Mouse (Mus musculus) embryonic facial prominence, embryonic 12.5 days (tissue): Measurements from ENCODE around the gene Etnk1. TPM values are rescaled to one million over a fixed set of nuclear protein-coding genes. Genes with fewer than 3 reads are reported as not detected.

Experiments
- ATAC-seq: fragments of 200-750 bp; cut with Nextera tagmentation; 2 replicates; pipeline ENCODE4 v1.8.0; 2017; ENCODE audit not compliant: insufficient number of reproducible peaks, insufficient read depth, low FRiP score, low TSS enrichment
- H3K27ac ChIP-seq: fragments of 300-500 bp; sonication (generic); 2 replicates; pipeline ENCODE4 v1.5.1; 2016; ENCODE audit warnings: mild to moderate bottlenecking
- H3K27me3 ChIP-seq: fragments of 300-500 bp; sonication (generic); 2 replicates; pipeline ENCODE4 v1.6.1; 2016; ENCODE audit warnings: mild to moderate bottlenecking, moderate library complexity
- H3K36me3 ChIP-seq: fragments of 300-500 bp; sonication (generic); 2 replicates; pipeline ENCODE4 v1.6.1; 2016; ENCODE audit warnings: mild to moderate bottlenecking
- H3K4me1 ChIP-seq: fragments of 300-500 bp; sonication (generic); 2 replicates; pipeline ENCODE4 v1.6.1; 2016
- H3K4me2 ChIP-seq: fragments of 300-500 bp; sonication (generic); replicated peaks from 2 replicates; pipeline ENCODE4 v1.6.1; 2016; ENCODE audit warnings: mild to moderate bottlenecking, moderate library complexity
- H3K4me3 ChIP-seq: fragments of 300-500 bp; sonication (generic); 2 replicates; pipeline ENCODE4 v1.5.1; 2016; ENCODE audit warnings: mild to moderate bottlenecking
- H3K9ac ChIP-seq: fragments of 300-500 bp; sonication (generic); 2 replicates; pipeline ENCODE4 v1.6.1; 2016; ENCODE audit warnings: mild to moderate bottlenecking, moderate library complexity
- H3K9me3 ChIP-seq: fragments of 300-500 bp; sonication (generic); 2 replicates; pipeline ENCODE4 v1.6.1; 2016; ENCODE audit warnings: mild to moderate bottlenecking, moderate library complexity
- WGBS: fragments of 180-500 bp; shearing (Covaris S2); methylation state at CpG from one replicate; pipeline ENCODE4 v1.1.7; 2016; 5-methylcytosine and 5-hydroxymethylcytosine counted together
- polyA plus RNA-seq: library from polyadenylated mRNA; unstranded; fragments of >200 nt; fragmentation: Nextera tagmentation; extraction: Ambion mirVana; gene quantifications from 2 replicates; pipeline ENCODE4 v1.2.1, GENCODE M21; 2016

Gene Etnk1
- polyA plus RNA-seq, 1 experiment from 2014 or later = 30.7 TPM

DNA sequence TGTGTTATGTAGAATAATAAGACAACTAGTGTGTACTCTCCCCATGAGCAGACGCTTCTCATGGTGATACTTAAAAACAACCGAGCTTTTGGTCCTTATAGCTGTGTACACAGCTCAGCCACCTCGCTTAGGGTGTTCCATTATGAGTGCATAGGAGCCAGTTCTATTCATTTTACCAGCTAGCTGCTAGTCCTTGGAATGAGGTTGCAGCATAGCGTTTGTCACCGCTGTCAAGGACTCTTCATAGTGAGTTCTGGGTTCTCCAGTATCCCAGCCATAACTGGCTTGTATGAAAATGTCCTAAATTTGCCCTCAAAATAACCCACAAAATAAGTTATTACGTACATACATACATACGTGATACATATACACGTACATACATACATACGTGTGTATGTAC is 9.1 kb downstream of the Etnk1 start:
- no peak overlapping the region for H3K4me2 ChIP-seq
- 96% methylated on average over 9 of the region's 9 CpGs for WGBS
- peaks cover 23% of the 10 kb centered on the region; the same call in 1 of the 2 replicates for H3K36me3 ChIP-seq
- no peak overlapping the region for H3K4me3 ChIP-seq
- H3K9me3 ChIP-seq = no peaks in the 10 kb centered on the region
- H3K9ac ChIP-seq = no peak overlapping the region
- no peak overlapping the region for H3K27ac ChIP-seq
- ATAC-seq = no peak
- no peaks in the 10 kb centered on the region for H3K27me3 ChIP-seq
- peaks cover 20% of the 10 kb centered on the region for H3K4me1 ChIP-seq

DNA sequence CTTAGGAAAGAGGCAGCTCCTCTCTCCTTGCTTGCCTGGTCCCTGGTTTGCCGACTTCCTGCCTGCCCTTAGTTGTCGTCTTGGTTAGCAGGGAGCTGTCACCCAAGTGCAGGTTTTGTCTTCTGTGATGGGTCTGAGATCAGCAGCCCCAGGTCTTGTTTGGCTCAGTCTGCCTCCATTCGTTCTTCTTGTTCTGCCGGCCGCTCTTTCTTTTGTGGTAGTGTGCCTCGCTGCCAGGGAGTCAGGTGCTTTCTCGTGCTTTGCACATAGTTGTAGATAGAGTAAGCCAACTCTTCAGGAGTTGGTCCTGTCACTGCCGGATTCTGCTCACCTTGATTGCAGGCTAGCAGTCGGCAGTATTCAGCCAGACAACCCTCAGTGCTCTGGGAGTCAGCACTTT is 9.6 kb downstream of the Etnk1 start:
- Histone ChIP-seq H3K4me3 (no peak overlapping the region), H3K36me3 (peaks cover 23% of the 10 kb centered on the region; the same call in 1 of the 2 replicates), H3K9me3 (no peaks in the 10 kb centered on the region), H3K4me2 (no peak overlapping the region), H3K9ac (no peak overlapping the region), H3K27ac (no peak overlapping the region), H3K4me1 (peaks cover 19% of the 10 kb centered on the region), H3K27me3 (no peaks in the 10 kb centered on the region)
- 84% methylated on average over 9 of the region's 9 CpGs for WGBS
- no peak for ATAC-seq

GRCm38 (mm10) chr6:143179181-143179580 is 12.2 kb downstream of the Etnk1 start:
- no peaks in the 10 kb centered on the region for H3K9me3 ChIP-seq
- H3K27ac ChIP-seq = no peak overlapping the region
- H3K36me3 ChIP-seq = peaks cover 20% of the 10 kb centered on the region
- H3K4me3 ChIP-seq = no peak overlapping the region
- H3K27me3 ChIP-seq = no peaks in the 10 kb centered on the region
- ATAC-seq = no peak
- H3K4me1 ChIP-seq = peaks cover 10% of the 10 kb centered on the region
- no peak overlapping the region for H3K9ac ChIP-seq
- H3K4me2 ChIP-seq = no peak overlapping the region
- WGBS = 80% methylated on average over 4 of the region's 4 CpGs

GRCm38 (mm10) chr6:143179733-143180132 is 12.7 kb downstream of the Etnk1 start:
- H3K27me3 ChIP-seq = no peaks in the 10 kb centered on the region
- no peak overlapping the region for H3K9ac ChIP-seq
- H3K4me3 ChIP-seq = no peak overlapping the region
- peaks cover 25% of the 10 kb centered on the region for H3K36me3 ChIP-seq
- no peak for ATAC-seq
- H3K4me1 ChIP-seq = peaks cover 5% of the 10 kb centered on the region
- no peaks in the 10 kb centered on the region for H3K9me3 ChIP-seq
- H3K4me2 ChIP-seq = no peak overlapping the region
- no peak overlapping the region for H3K27ac ChIP-seq
- WGBS = 74% methylated on average over 2 of the region's 2 CpGs

GRCm38 (mm10) chr6:143180511-143180910 is 13.5 kb downstream of the Etnk1 start:
- no peak overlapping the region for H3K9ac ChIP-seq
- WGBS = 93% methylated on average over 14 of the region's 14 CpGs
- no peak for ATAC-seq

GRCm38 (mm10) chr6:143184099-143184498 is 17.1 kb downstream of the Etnk1 start:
- Histone ChIP-seq H3K27me3 (no peaks in the 10 kb centered on the region), H3K27ac (no peak overlapping the region), H3K9ac (no peak overlapping the region), H3K4me2 (no peak overlapping the region), H3K36me3 (peaks cover 34% of the 10 kb centered on the region), H3K9me3 (no peaks in the 10 kb centered on the region), H3K4me3 (no peak overlapping the region), H3K4me1 (no peaks in the 10 kb centered on the region)
- 91% methylated on average over 3 of the region's 3 CpGs for WGBS
- no peak for ATAC-seq

More at GRCm38 (mm10) chr6:143180511-143180910, 13.5 kb downstream of the Etnk1 start:
- no peak overlapping the region for H3K27ac ChIP-seq
- H3K9me3 ChIP-seq = no peaks in the 10 kb centered on the region
- H3K4me1 ChIP-seq = no peaks in the 10 kb centered on the region
- no peak overlapping the region for H3K4me3 ChIP-seq
- no peaks in the 10 kb centered on the region for H3K27me3 ChIP-seq
- H3K36me3 ChIP-seq = peaks cover 30% of the 10 kb centered on the region
- H3K4me2 ChIP-seq = no peak overlapping the region

DNA sequence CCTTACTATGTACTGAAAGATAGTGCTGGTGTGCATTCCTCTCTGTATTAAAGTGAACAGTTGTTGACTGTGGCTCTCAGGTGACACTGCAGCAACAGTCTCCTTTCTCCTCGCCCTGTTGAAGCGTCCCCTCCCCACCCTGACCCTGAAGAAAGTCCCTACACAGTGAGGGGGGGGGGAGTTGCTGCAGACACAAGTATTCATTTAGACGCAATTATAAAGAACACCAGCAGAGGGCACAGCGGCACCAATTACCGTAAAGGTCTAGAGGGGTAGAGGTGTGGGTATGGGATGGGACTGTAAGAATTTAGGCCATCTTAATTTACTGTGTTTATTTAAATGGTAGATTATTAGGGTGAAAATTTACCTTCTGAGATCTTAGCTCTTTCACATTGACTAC is 17.7 kb downstream of the Etnk1 start:
- H3K27me3 ChIP-seq = no peaks in the 10 kb centered on the region
- no peak overlapping the region for H3K27ac ChIP-seq
- no peak overlapping the region for H3K4me3 ChIP-seq
- H3K4me2 ChIP-seq = no peak overlapping the region
- no peak for ATAC-seq
- no peaks in the 10 kb centered on the region for H3K9me3 ChIP-seq
- peaks cover 33% of the 10 kb centered on the region for H3K36me3 ChIP-seq
- no peaks in the 10 kb centered on the region for H3K4me1 ChIP-seq
- H3K9ac ChIP-seq = no peak overlapping the region
- 71% methylated on average over 5 of the region's 5 CpGs for WGBS

- H3K36me3 ChIP-seq = peaks cover 12% of the 10 kb centered on the region
- 62% methylated on average over 7 of the region's 7 CpGs for WGBS
Observed at GRCm38 (mm10) chr6:143190838-143191476, 23.9 kb downstream of the Etnk1 start.

DNA sequence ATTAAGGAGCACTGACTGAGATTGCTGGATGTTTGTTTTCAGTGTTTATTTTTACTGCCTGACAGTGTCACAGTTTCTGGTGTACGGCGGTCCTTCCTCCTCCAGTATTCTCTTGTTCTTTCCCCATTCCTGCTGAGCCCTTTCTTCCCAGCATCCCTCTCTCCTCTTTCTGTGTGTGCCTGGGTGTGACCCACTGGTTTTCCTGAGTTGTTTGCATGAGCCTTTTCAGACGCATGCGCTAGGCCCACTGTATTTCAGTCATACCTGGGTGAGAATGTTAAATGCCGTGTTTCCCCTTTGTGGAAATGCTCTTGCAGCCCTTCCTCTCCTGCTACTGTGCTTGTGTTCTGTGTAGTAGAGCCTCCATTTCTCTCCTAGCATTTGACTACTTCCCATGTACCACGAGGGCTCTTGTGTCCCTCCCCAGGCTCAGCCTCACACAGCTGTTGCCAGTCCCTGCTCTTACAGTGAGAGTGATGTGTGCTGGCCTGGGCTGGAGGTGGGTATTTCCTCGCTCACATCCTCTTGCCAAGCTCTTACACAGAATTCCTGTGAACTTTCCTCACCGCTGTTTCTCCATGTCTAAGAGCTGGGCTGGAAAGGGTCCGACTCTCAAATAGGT is 24.6 kb downstream of the Etnk1 start:
- WGBS = 74% methylated on average over 9 of the region's 9 CpGs
- no peaks in the 10 kb centered on the region for H3K9me3 ChIP-seq
- H3K9ac ChIP-seq = no peak overlapping the region
- H3K4me1 ChIP-seq = peaks cover 6% of the 10 kb centered on the region; the same call in 1 of the 2 replicates
- ATAC-seq = no peak
- H3K4me3 ChIP-seq = no peak overlapping the region
- no peak overlapping the region for H3K4me2 ChIP-seq
- no peaks in the 10 kb centered on the region for H3K27me3 ChIP-seq
- H3K27ac ChIP-seq = 0 out of 2 replicates have a peak overlapping the region, but pooled peaks have one; percentile 54
- H3K36me3 ChIP-seq = peaks cover 18% of the 10 kb centered on the region

More at GRCm38 (mm10) chr6:143190838-143191476, 23.9 kb downstream of the Etnk1 start:
- no peak overlapping the region for H3K4me3 ChIP-seq
- ATAC-seq = no peak
- no peaks in the 10 kb centered on the region for H3K27me3 ChIP-seq
- no peak overlapping the region for H3K4me2 ChIP-seq
- no peaks in the 10 kb centered on the region for H3K9me3 ChIP-seq
- H3K27ac ChIP-seq = peak overlapping the region; percentile 54; the same call in 1 of the 2 replicates
- H3K9ac ChIP-seq = no peak overlapping the region
- H3K4me1 ChIP-seq = peaks cover 6% of the 10 kb centered on the region; the same call in 1 of the 2 replicates

- Histone ChIP-seq H3K4me2 (no peak overlapping the region), H3K27me3 (no peaks in the 10 kb centered on the region), H3K27ac (no peak overlapping the region), H3K36me3 (peaks cover 28% of the 10 kb centered on the region), H3K4me3 (no peak overlapping the region), H3K4me1 (peaks cover 6% of the 10 kb centered on the region; the same call in 1 of the 2 replicates), H3K9ac (no peak overlapping the region), H3K9me3 (no peaks in the 10 kb centered on the region)
- 50% methylated on average over 8 of the region's 8 CpGs for WGBS
- no peak for ATAC-seq
Observed at GRCm38 (mm10) chr6:143192709-143193108, 25.7 kb downstream of the Etnk1 start.

DNA sequence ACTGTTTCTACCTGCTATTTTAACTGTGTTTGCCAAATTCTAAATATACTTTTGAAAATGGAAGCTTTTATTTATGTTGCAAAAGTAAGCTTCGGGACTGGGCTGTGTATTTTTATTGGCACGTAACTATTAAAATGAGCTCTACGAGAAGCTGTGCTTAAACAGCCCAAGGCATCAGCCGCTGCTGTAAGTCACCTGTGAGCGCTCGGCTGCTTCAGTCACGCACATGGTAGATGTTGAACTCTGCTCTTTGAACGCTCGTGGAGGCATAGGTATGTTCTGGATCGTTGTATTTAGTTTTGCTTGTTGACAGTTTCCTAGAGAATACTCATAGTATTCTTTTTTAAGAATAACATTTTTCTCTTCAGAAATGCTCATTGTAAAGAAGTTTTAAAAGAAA is 26.1 kb downstream of the Etnk1 start:
- ATAC-seq = no peak
- 50% methylated on average over 10 of the region's 10 CpGs for WGBS
- Histone ChIP-seq H3K27me3 (no peaks in the 10 kb centered on the region), H3K4me1 (peaks cover 6% of the 10 kb centered on the region; the same call in 1 of the 2 replicates), H3K4me2 (no peak overlapping the region), H3K36me3 (peaks cover 31% of the 10 kb centered on the region), H3K9me3 (no peaks in the 10 kb centered on the region), H3K4me3 (no peak overlapping the region), H3K9ac (no peak overlapping the region), H3K27ac (no peak overlapping the region)

DNA sequence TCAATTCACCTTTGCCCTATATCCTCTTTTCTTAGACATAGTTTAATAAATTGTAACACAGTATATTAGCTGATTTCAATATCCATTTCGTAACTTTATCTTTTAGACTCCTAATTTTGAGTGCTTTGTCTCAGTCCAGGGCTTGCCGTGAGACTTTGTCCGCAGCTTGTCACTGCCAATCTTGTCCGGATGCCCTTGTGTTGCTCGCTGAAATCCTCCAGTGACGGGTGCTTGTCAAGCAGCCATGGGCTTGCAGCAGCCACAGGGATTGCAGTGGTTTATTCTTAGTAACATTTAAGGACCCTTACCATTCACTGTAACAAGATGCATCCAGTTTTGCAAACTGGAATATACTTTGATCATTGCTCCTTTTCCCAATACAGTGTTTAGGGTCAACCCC is 26.6 kb downstream of the Etnk1 start:
- Histone ChIP-seq H3K4me3 (no peak overlapping the region), H3K36me3 (peaks cover 33% of the 10 kb centered on the region)

More for the DNA sequence above, 26.6 kb downstream of the Etnk1 start:
- Histone ChIP-seq H3K9me3 (no peaks in the 10 kb centered on the region), H3K27me3 (no peaks in the 10 kb centered on the region), H3K9ac (no peak overlapping the region), H3K4me2 (no peak overlapping the region), H3K27ac (no peak overlapping the region), H3K4me1 (peaks cover 6% of the 10 kb centered on the region; the same call in 1 of the 2 replicates)
- 81% methylated on average over 6 of the region's 6 CpGs for WGBS
- ATAC-seq = no peak
